Mouse (Mus musculus) thymus, postnatal 25 days (tissue): ENCODE measurements around the gene AA986860.

ENCODE experiments used
- DNase-seq: peaks from one replicate; pipeline ENCODE4 v3.0.0; 2022

The AA986860 gene

DNA sequence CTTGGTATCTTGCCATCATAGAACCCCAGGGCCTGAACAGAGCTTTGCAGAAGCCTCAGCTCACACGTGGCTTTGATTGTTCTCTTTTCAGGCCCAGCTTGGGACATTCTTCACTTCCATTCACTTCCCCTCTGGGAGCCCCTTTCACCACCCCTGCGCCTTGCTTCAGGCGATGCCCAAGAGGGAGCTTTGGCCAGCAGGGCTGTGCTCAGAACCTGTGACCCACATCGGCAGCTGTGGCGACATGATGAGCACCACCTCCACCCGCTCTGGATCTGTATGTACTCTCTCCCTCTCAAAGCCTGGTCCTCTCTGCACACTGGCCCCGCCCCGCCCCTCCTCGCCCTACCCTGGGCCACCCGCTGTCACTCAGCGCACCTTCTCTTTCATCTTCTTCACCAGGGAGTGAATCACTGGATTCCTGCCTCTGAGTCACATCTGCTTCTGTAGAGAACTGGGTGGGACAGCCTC, 5.7 kb downstream of the AA986860 start:
- DNase-seq = no peak

- DNase-seq = no peak
These were observed 6.1 kb downstream of the AA986860 start for GRCm38 (mm10) chr1:130737916-130738315.

- DNase-seq = no peak
These were observed 6.9 kb downstream of the AA986860 start for GRCm38 (mm10) chr1:130738551-130739106.

DNA sequence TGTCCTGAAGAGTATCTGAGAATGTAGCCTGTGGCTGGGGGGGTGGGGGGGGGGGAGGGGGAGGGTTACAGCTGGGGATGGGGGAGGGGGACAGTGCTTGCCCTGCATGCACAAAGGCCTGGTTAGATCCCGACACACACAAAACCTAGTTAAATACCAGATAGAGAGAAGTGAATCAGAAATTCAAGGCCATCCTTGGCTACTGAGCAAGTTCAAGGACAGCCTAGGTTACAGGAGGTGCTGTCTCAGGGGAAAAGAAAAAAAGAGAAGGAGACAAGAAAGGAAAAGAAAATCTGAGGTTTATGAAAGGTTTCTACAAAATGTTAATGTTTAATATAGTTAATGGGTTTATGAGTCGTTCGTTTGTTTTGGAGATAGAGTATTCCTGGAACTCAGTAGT, 7.9 kb downstream of the AA986860 start:
- DNase-seq = no peak

DNA sequence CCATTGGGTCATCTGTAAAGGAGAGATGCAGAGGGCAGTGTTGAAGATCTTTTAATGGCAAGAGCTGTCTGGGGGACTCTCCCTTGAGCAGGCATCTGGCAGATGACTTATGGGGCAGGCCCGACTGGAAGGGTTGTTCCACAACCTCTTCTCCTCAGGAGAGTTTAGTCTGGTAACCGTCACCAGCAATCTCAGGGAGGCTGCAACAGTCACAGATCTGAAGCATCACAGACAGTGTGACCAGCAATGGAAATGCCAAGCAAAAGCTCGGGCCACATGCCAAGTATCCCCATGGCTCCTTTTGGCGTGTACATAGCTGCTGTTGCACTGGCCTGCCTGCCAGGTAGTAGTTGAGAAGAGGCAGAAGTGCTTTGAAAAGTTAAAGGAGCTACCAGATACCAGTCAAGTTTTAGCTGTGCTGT, 8.5 kb downstream of the AA986860 start:
- no peak for DNase-seq

DNA sequence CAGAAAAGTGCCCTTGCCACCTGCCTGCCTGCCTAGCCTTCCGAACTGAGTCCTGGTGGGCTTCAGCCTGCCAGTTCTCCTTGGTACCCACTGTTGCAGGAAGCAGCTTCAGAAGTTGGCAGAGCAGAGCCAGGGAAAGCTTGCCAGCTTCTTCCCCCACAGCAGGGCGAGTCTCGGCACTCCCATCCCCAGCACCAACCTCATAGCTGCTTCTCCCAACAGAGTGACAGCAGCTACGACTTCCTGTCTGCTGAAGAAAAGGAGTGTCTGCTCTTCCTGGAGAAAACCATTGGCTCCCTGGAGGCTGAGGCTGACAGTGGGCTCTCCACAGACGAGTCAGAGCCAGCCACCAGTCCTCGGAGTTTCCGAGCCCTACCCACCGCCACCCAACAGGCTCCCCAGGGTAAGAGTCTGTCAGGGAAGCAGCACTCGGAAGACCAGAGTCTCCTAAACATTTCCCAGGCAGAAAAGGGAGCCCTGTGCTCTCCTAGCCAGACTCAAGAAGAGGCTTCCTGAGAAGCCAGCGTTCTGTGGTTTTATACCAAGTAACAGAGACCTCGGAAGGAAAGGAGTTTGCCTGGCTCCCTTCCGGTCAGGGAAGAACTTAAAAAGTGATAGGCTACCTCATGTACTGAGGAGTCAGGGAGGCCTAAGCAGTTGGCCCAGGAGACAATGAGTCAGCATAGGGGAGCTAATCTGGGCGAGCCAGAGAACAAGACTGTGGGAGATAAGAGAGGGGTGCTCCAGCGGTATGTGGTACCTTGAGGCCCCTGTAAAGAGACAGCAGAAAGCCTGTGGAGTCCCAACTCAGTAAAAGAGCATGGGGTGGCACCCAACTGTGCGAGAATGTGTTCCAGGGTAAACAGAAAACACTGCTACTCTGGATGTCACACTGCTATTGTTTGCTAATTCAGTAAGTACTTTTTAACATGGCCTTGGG, 9.3 kb downstream of the AA986860 start:
- no peak for DNase-seq

DNA sequence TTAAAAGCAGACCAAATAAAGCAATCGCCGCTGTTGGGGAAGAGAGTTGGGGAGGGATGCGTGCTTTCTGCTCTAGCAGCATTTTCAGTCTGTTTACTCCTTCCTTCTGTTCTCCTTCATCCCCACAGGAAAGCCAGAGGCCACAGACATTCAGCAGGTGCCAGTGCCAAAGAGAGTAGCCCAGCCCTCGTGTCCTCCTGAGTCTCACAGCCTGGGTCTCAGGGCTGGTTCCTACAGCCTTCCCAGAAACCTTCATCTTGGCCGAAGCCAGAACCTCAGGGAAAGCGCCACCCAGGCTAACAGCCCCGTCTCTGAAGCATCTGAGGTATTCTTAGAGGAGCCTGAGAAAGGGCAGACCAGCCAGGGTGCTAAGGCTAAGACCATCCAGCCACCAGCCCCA, 10.4 kb downstream of the AA986860 start:
- no peak for DNase-seq

- DNase-seq = peak; percentile 34
These were observed 12.0 kb downstream of the AA986860 start for GRCm38 (mm10) chr1:130743775-130744174.

GRCm38 (mm10) chr1:130744217-130744616, 12.4 kb downstream of the AA986860 start:
- no peak for DNase-seq

GRCm38 (mm10) chr1:130744961-130745360, 13.2 kb downstream of the AA986860 start:
- no peak for DNase-seq

- no peak for DNase-seq
These were observed 13.8 kb downstream of the AA986860 start for GRCm38 (mm10) chr1:130745591-130745990.

- no peak for DNase-seq
These were observed 15.0 kb downstream of the AA986860 start for GRCm38 (mm10) chr1:130746819-130747218.

DNA sequence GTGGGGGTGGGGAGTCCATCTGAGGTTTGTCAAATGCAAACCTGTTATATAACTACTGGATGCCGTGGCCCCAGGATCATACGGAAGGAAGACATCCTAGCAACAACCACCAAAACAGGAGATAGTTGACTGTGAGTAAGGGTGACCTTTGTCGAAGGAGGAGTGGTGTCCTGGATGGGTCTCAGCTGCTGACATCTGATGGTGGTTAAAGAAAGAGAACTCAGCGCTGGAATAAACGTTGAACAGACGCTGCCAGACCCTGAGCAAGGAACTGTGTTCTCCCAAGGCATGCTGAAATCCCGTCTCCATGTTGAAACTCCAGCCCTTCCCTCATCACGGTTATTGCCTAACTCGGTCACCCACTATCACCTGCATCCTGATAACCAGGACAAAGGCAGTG, 27.9 kb downstream of the AA986860 start:
- DNase-seq = no peak

DNA sequence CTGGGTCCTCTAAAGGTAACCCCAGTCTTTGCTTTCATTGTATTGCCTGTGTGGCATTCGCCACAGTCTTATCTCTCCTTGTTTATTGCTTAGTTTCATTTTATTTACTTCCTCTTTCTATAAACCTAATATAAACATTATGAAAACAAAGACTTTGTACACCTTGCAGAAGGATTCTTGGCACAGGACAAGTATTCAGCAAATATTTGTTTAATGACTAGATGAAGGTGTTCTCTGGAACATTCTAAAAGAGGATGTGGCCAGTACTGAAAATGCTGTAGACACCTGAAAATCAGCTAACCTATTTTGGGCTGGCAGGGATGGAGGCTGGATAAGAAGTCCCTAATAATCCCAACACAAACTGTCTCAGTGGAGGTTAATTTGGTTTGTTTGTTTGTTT, 29.8 kb downstream of the AA986860 start:
- DNase-seq = no peak

DNA sequence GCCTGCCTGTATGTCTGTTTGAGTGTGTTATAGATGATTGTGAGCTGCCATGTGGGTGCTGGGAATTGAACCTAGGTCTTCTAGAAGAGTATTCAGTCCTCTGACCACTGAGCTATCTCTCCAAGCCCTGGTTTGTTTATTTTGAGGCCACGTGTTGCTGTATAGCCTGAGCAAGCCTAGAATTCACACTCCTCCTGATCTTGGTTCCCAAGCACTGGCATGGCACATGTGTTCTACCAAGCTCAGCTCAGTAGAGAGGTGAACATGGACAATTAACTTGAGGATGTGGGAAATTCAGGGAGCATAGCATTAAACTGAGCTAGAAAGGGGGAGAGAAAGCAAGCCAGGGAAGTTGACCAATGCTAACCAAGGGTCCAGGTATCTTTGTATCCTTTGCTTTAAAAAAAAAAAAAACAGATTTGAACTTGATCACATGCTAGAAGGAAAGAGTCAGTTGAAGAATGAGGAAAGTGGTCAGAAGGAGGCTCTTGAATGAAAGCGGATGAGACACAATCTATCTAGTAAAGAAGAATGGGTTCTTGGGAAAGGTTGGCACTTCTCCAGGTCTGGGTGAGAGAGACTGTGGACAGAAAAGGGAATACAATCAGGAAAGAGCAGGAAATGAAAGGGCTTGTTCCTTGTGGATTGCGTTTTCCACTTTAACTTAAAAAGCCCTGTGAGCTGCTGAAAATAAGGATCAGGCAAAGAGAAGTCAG, 30.4 kb downstream of the AA986860 start:
- no peak for DNase-seq

GRCm38 (mm10) chr1:130764027-130764461, 32.3 kb downstream of the AA986860 start:
- no peak for DNase-seq

GRCm38 (mm10) chr1:130767066-130767465, 35.3 kb downstream of the AA986860 start:
- no peak for DNase-seq

DNA sequence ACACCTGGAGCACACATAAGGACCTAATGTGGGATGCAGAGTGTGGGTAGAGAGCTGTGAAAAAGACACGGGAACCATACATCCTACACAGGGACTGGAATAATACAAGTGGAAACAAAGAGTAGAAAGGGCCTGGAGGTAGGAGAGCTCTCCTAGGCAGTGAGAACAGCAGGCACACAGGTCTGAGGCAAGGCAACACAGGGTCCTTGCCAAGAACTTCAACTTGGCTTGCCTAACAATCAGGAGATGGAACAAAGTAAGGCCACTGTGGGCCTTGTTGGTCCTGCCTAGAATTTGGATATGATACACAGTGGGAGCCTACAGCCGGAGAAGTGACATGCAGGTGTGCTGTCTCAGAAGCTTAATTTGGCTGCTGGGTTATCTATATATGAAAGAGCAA, 38.1 kb downstream of the AA986860 start:
- DNase-seq = no peak

GRCm38 (mm10) chr1:130770487-130770886, 38.7 kb downstream of the AA986860 start:
- DNase-seq = no peak

DNA sequence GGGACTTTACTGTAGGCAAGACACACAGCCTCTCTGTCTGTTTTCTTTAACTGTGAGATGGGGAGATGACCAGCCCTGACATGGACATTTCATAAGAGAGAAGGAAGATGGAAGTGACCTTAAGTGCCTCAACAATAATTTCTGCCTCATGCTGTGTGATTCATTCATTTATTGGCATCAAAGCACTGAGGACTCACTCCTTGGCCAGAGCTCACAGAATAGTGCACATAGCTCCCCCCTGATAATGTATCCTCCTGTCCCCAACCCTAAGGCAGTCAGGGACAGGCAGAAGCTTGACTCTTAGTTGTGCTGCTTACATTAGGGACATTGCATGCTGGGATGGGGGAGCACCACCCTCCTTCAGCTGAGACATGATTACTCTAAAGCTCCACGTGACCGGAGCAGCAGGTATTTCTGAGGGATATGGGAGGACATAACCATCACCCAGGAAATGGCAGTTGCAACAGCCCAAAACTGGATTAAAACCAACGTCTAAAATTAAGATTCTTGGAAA, 39.3 kb downstream of the AA986860 start:
- no peak for DNase-seq

DNA sequence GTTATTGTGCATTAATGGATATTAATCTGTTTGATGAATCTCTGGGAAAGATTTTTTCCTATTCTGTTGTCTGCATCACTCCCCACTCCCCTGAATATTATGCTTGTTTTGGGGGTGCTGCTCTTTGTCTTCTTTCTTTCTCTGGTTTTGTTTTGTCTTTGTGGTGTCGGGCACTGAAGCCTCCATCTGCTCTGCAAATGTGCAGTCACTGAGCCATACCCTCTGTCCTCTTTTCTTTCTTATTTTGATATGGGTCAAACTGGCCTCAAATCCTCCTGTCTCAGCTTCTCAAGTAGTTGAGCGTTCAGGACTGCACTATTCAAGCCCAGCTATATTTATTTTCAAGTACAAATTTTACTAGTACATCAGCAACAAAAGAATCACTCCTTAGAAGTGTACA, 43.5 kb downstream of the AA986860 start:
- no peak for DNase-seq

DNA sequence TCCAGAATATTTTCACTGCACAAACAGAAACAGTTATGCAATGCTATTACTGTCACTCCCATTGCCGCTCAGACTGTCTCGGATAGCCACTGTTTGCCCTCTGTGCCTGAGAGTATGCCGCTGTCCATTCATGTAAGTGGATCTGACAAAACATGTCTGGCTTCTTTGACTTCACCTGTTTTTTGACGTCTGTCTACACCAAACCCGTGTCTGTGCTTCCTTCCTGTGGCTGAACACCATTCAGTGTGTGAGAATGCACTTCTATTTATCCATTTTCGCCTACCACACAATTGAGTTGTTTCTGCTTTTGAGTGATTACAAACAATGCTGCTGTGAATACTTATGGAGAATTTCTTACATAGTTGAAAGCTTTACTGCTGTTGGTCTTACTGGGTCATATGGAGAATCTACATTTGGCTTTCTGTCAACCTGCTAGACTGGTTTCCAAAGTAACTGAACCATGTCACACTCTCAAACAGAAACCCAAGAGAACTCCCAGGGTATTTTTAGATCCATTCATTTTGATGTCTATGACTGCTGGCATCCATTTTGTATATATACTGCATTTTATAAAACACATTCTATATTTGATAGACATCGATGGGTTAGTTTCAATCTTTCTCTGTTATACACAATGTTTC, 44.0 kb downstream of the AA986860 start:
- DNase-seq = no peak

DNA sequence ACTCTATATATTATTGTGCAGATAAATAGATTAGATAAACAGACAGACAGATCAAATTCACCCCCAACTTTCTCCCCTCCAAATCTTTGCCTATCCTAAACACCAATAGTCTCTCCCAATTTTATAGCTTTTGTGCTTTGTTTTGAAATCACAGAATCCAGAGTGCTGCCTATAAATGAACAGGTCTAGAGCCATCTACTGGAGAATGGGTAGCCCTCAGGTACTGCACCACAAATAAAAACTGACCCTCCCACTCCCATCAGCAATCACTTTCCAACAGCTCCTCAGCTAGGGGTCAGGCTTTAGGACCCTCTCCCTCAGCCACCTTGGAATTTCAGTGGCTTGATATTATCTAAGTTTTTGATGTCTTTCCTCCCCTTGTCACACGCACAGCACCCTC, 44.9 kb downstream of the AA986860 start:
- no peak for DNase-seq
